Mouse (Mus musculus): Measurements from ENCODE around the gene Cyp2c68.
"Not testable (repeated sequence)": the region's sequence is repeated elsewhere in the genome, so short reads cannot be mapped to it uniquely, and the experiment has no call there.

Gene Cyp2c68

DNA sequence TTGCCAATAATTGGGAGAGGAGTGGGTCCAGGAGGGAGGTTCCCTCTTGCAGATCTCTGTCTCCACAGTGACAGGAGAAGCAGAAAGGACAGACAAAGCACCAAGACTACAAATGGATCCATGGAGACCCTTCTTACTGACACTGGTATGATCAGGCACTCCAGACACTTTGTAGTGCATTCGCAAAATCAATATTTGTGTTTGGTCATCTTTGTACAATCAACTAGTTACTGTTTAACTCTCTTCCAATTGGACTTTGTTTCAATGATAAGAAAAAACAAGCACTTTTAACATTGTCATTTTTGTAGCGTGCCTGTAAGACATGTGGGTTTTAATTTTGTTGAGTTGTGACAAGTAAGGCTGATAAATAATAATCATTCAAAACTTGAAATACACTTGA is at the start of gene Cyp2c68:
Gene Cyp2c68, minus strand, starts transcription at position 135 of the 400 bp plus-strand sequence.
- DNase-seq (ENCODE audit: low read depth, low spot score) = no peak

DNA sequence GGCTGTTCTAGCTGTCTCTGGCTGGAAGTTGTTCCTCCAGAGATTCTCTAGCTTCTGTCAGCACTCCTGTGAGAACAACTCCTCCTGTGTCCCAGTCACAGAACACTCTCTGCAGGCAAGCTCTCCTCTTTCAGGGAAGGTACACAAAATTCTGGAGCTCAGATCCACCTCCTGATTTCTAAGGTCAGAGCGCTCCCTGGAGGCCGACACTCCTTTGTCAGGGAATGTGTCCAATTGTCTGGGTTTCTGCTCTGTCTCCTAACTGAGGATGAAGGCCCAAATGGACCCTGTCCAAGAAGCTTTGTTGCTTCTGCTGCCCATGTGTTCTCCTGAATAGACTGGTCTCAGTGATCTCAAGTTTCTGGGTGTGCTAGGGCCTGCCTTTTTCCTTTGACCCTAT is 44.6 kb upstream of the Cyp2c68 start:
- DNase-seq (ENCODE audit: low read depth, low spot score) = not testable (repeated sequence)

DNA sequence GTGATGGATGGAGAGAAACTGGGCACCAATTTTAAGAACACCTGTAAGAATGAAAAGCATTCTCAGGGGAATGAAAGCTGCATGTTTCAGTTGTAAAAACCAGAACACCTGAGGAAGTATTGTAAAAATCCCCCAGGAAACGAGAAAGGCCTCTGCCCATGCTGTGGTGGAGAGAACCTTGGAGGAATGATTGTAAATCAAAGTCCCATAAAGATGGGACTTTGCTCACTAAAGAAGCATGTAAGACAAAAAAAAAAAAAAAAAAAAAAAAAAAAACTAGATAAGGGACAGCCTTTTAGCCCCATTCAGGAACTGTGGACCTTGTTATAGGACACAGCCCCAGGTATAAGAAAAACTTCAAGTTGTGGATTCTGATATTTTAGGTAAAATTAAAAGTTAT is 4.5 kb upstream of the Cyp2c68 start:
- DNase-seq (ENCODE audit: low read depth, low spot score) = no peak

DNA sequence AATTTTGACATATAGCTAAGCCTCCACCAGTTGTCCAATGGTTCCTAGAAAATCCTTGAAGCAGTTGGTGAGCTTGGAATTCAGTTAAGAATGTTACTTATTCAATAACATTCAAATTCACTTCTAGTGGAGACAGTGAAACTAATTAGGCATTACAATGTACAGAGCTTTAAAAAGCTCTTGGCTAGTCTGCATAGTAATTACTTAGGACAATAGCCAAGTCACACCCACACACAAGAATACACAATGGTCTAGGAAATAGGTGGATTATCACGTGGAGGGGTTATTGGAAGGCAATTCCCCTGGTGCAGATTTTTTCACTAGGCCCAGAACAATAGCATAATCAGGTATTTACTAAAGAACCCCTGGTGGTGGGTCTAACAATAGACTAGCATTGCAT is 3.5 kb upstream of the Cyp2c68 start:
- not testable (repeated sequence) for DNase-seq (ENCODE audit: low read depth, low spot score)

DNA sequence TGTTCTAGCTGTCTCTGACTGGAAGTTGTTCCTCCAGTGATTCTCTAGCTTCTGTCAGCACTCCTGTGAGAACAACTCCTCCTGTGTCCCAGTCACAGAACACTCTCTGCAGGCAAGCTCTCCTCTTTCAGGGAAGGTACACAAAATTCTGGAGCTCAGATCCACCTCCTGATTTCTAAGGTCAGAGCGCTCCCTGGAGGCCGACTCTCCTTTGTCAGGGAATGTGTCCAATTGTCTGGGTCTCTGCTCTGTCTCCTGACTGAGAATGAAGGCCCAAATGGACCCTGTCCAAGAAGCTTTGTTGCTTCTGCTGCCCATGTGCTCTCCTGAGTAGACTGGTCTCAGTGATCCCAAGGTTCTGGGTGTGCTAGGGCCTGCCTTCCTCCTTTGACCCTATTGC is 29.7 kb downstream of the Cyp2c68 start:
- not testable (repeated sequence) for DNase-seq (ENCODE audit: low read depth, low spot score)

DNA sequence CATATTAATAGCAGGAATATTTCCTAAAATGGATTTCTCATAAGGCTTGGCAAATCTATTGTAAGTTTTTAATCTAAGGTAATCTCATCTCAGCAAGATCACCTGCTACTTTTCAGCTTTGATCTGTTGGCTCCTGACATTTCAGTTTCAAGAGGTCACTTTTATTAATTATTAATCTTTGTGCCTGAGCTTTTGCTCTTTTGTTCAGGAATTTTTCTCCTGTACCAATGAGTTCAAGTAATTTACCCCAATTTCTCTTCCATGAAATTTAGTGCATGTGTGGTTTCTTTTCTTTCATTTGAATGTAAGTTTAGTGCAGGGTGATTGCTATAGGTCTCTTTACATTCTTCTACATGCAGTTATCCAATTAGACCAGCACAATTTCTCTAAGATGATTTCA is 75.2 kb downstream of the Cyp2c68 start:
- not testable (repeated sequence) for DNase-seq (ENCODE audit: low read depth, low spot score)

DNA sequence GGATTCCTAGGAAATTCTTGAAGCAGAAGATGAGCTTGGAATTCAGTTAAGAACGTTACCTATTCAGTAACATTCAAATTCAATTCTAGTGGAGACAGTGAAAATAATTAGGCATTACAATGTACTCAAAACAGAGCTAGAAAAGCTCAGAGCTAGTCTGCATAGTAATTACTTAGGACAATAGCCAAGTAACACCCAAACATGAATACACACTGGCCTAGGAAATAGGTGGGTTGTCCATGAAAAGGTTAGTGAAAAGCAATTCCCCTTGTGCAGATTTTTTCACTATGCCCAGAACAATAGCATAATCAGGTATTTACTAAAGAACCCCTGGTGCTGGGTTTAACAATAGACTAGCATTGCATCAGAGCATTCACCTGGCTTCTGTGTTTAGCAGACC is 88.5 kb downstream of the Cyp2c68 start:
- no peak for DNase-seq (ENCODE audit: low read depth, low spot score)

DNA sequence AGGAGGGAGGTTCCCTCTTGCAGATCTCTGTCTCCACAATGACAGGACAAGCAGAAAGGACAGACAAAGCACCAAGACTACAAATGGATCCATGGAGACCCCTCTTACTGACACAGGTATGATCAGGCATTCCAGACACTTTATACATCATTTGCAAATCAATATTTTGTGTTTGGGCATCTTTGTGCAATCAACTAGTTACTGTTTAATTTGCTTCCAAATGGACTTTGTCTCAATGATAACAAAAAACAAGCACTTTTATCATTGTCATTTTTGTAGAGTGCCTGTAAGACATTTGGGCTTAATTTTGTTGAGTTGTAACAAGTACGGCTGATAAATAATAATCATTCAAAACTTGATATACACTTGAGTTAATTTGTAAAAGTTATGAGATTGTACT is 91.9 kb downstream of the Cyp2c68 start, which contains the start of gene Cyp2c67:
Gene Cyp2c67, minus strand, starts transcription at position 114 of the 400 bp plus-strand sequence.
- DNase-seq (ENCODE audit: low read depth, low spot score) = no peak

DNA sequence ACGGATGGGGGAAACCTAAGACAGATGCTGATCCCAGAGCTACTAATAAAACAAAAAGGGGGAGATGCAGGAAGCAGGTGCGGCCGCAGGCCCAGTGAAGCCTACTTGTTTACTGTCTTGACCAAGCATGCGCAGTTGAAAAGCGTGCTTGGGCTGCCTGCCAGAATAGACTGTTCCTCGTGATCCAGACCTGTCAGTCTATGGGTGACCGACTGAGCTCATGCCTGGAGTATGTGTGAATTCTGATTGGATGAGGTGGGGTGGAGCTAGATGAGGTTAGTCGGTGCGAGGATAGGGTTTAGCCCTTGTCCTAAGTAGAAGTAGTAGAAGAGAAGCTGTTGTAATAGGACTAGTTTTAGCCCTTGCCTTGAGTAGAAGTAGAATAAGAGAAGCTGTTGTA is 93.3 kb downstream of the Cyp2c68 start:
- DNase-seq (ENCODE audit: low read depth, low spot score) = no peak

DNA sequence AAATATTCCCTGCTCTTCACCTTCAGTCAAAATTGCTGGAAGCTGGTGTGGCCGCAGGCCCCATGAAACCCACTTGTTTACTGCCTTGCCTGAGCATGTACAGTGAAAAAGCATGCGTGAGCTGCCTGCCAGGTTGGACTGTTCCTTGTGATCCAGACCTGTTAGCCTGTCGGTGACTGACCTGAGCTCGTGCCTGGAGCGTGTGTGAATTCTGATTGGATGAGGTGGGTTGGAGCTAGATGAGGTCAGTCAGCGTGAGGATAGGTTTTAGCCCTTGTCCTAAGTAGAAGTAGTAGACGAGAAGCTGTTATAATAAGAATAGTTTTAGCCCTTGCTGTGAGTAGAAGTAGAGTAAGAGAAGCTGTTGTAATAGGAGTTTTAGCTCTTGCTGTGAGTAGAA is 96.3 kb downstream of the Cyp2c68 start:
- DNase-seq (ENCODE audit: low read depth, low spot score) = not testable (repeated sequence)
